Mouse (Mus musculus) embryonic facial prominence, embryonic 15.5 days (tissue): ENCODE results near the gene Tm9sf2. TPM values are rescaled to one million over a fixed set of nuclear protein-coding genes. Genes with fewer than 3 reads are reported as not detected.
"Not testable (repeated sequence)": the region's sequence is repeated elsewhere in the genome, so short reads cannot be mapped to it uniquely, and the experiment has no call there.

Experiments
- ATAC-seq: fragments of 200-750 bp; cut with Nextera tagmentation; 2 replicates; pipeline ENCODE4 v1.8.0; 2017; ENCODE audit warnings: low read depth, moderate TSS enrichment; ENCODE audit not compliant: insufficient number of reproducible peaks, low FRiP score, low TSS enrichment
- H3K27ac ChIP-seq: fragments of 300-500 bp; sonication (generic); replicated peaks from 2 replicates; pipeline ENCODE4 v1.5.1; 2015; ENCODE audit warnings: mild to moderate bottlenecking, inconsistent platforms
- H3K27me3 ChIP-seq: fragments of 300-500 bp; sonication (generic); 2 replicates; pipeline ENCODE4 v1.6.1; 2015; ENCODE audit warnings: inconsistent platforms
- H3K36me3 ChIP-seq: fragments of 300-500 bp; sonication (generic); 2 replicates; pipeline ENCODE4 v1.6.1; 2015; ENCODE audit warnings: mild to moderate bottlenecking, inconsistent platforms
- H3K4me1 ChIP-seq: fragments of 300-500 bp; sonication (generic); 2 replicates; pipeline ENCODE4 v1.6.1; 2015; ENCODE audit warnings: inconsistent platforms
- H3K4me2 ChIP-seq: fragments of 300-500 bp; sonication (generic); replicated peaks from 2 replicates; pipeline ENCODE4 v1.6.1; 2015; ENCODE audit warnings: mild to moderate bottlenecking, inconsistent platforms
- H3K4me3 ChIP-seq: fragments of 300-500 bp; sonication (generic); replicated peaks from 2 replicates; pipeline ENCODE4 v1.5.1; 2015; ENCODE audit warnings: mild to moderate bottlenecking, inconsistent platforms
- H3K9ac ChIP-seq: fragments of 300-500 bp; sonication (generic); 2 replicates; pipeline ENCODE4 v1.6.1; 2015; ENCODE audit warnings: inconsistent platforms
- H3K9me3 ChIP-seq: fragments of 300-500 bp; sonication (generic); replicated peaks from 2 replicates; pipeline ENCODE4 v1.6.1; 2016; ENCODE audit warnings: inconsistent platforms
- WGBS: fragments of 180-500 bp; shearing (Covaris S2); methylation state at CpG from one replicate; pipeline ENCODE4 v1.1.7; 2015; 5-methylcytosine and 5-hydroxymethylcytosine counted together
- polyA plus RNA-seq: library from polyadenylated mRNA; unstranded; fragments of >200 nt; fragmentation: Nextera tagmentation; extraction: Ambion mirVana; gene quantifications from 2 replicates; pipeline ENCODE4 v1.2.1, GENCODE M21; 2015

Tm9sf2 gene
- polyA plus RNA-seq, 1 experiment from 2014 or later: 171 TPM

DNA sequence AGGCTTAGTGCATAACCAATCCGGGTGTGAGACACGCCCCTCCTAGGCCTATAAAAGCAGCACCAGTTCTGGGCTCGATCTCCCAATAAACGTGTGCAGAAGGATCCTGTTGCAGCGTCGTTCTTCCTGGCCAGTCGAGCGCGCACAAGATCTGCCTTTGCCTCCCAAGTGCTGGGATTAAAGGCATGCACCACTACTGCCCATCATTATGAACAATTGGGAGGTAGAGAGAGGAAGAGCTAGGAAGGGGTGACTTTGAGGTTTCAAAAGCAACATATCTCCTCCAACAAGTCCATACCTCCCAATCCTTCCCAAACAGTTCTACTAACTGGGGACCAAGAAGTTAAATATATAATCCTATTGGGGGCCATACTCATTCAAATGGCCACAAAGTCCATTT, 4.9 kb upstream of the Tm9sf2 start:
- H3K9me3 ChIP-seq, H3K4me3 ChIP-seq, H3K36me3 ChIP-seq, H3K9ac ChIP-seq, H3K4me2 ChIP-seq, ATAC-seq, H3K27ac ChIP-seq, H3K27me3 ChIP-seq: not testable (repeated sequence)
- H3K4me1 ChIP-seq: peaks cover 13% of the 10 kb centered on the region
- 91% methylated on average over 9 of the region's 9 CpGs for whole genome bisulfite sequencing

GRCm38 (mm10) chr14:122104881-122105280, 2.0 kb upstream of the Tm9sf2 start:
- ATAC-seq: peak; percentile 94
- Histone ChIP-seq H3K4me1 (peaks cover 28% of the 10 kb centered on the region), H3K36me3 (no peaks in the 10 kb centered on the region), H3K9ac (peak overlapping the region; percentile 47; the same call in 1 of the 2 replicates), H3K27ac (peak overlapping the region; percentile 94), H3K4me3 (peak overlapping the region; percentile 82), H3K27me3 (no peaks in the 10 kb centered on the region), H3K4me2 (peak overlapping the region; percentile 77), H3K9me3 (no peaks in the 10 kb centered on the region)
- under 1% methylated on average over 24 of the region's 24 CpGs for WGBS

- Histone ChIP-seq H3K9me3 (no peaks in the 10 kb centered on the region), H3K4me1 (peaks cover 28% of the 10 kb centered on the region), H3K4me2 (peak overlapping the region; percentile 77), H3K9ac (peak overlapping the region; percentile 47; the same call in 1 of the 2 replicates), H3K27ac (peak overlapping the region; percentile 94), H3K36me3 (0 out of 2 replicates have a peak, but pooled peaks cover under 1% of the 10 kb centered on the region), H3K4me3 (peak overlapping the region; percentile 82), H3K27me3 (no peaks in the 10 kb centered on the region)
- 63% methylated on average over 16 of the region's 16 CpGs for WGBS
- ATAC-seq: no peak
Observed at GRCm38 (mm10) chr14:122105391-122106285, 1.2 kb upstream of the Tm9sf2 start.

- Histone ChIP-seq H3K9me3 (no peaks in the 10 kb centered on the region), H3K9ac (peak overlapping the region; percentile 88), H3K27ac (peak overlapping the region; percentile 95), H3K27me3 (no peaks in the 10 kb centered on the region), H3K4me3 (peak overlapping the region; percentile 82), H3K36me3 (peaks cover 9% of the 10 kb centered on the region; the same call in 1 of the 2 replicates), H3K4me1 (peaks cover 32% of the 10 kb centered on the region), H3K4me2 (peak overlapping the region; percentile 55)
- ATAC-seq: peak; percentile 20
- WGBS: 3% methylated on average over 44 of the region's 44 CpGs
Observed at GRCm38 (mm10) chr14:122107481-122108214, 810 bp downstream of the Tm9sf2 start.

- H3K9ac ChIP-seq: no peak overlapping the region
- H3K27ac ChIP-seq: no peak overlapping the region
- peaks cover 18% of the 10 kb centered on the region for H3K4me1 ChIP-seq
- no peak overlapping the region for H3K4me3 ChIP-seq
- 89% methylated on average over 2 of the region's 2 CpGs for WGBS
- ATAC-seq: no peak
- no peaks in the 10 kb centered on the region for H3K9me3 ChIP-seq
- H3K4me2 ChIP-seq: no peak overlapping the region
- no peaks in the 10 kb centered on the region for H3K27me3 ChIP-seq
- H3K36me3 ChIP-seq: peaks cover 9% of the 10 kb centered on the region; the same call in 1 of the 2 replicates
Observed at GRCm38 (mm10) chr14:122111681-122112080, 4.8 kb downstream of the Tm9sf2 start.

- H3K36me3 ChIP-seq: peaks cover 9% of the 10 kb centered on the region; the same call in 1 of the 2 replicates
- 81% methylated on average over 5 of the region's 5 CpGs for WGBS
- H3K4me2 ChIP-seq: no peak overlapping the region
- H3K27me3 ChIP-seq: no peaks in the 10 kb centered on the region
- H3K4me1 ChIP-seq: peaks cover 18% of the 10 kb centered on the region
- no peak for ATAC-seq
- H3K27ac ChIP-seq: no peak overlapping the region
- H3K9me3 ChIP-seq: no peaks in the 10 kb centered on the region
- H3K4me3 ChIP-seq: no peak overlapping the region
- no peak overlapping the region for H3K9ac ChIP-seq
Observed at GRCm38 (mm10) chr14:122112311-122112710, 5.5 kb downstream of the Tm9sf2 start.

DNA sequence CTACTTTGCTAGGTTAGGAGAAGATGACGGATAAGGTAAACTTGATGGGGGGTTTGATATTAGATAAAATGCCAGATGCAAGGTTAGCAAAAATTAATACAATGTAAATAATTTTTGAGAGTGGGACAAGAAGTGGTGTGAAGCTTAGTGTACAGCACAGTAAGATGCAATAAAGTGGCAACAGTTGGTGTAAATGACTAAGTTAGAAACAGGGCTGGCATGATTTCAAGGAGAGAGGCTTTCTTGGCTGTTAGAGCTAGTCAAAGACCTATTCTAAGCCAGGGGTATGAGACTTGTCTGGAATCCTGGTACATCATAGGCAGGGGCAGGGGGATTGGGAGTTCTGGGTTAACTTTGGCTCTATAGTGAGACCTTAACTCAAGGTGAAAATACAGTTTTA, 9.4 kb downstream of the Tm9sf2 start:
- H3K4me2 ChIP-seq: no peak overlapping the region
- H3K9ac ChIP-seq: no peak overlapping the region
- no peaks in the 10 kb centered on the region for H3K9me3 ChIP-seq
- H3K27ac ChIP-seq: no peak overlapping the region
- peaks cover 3% of the 10 kb centered on the region; the same call in 1 of the 2 replicates for H3K36me3 ChIP-seq
- H3K4me1 ChIP-seq: 0 out of 2 replicates have a peak, but pooled peaks cover 3% of the 10 kb centered on the region
- WGBS: 82% methylated on average over 1 of the region's 1 CpGs
- H3K27me3 ChIP-seq: no peaks in the 10 kb centered on the region
- no peak overlapping the region for H3K4me3 ChIP-seq
- ATAC-seq: no peak

- H3K9ac ChIP-seq: no peak overlapping the region
- no peaks in the 10 kb centered on the region for H3K9me3 ChIP-seq
- no peak for ATAC-seq
- 81% methylated on average over 5 of the region's 5 CpGs for WGBS
- no peak overlapping the region for H3K4me3 ChIP-seq
- no peaks in the 10 kb centered on the region for H3K27me3 ChIP-seq
- no peak overlapping the region for H3K27ac ChIP-seq
- no peak overlapping the region for H3K4me2 ChIP-seq
- peaks cover 31% of the 10 kb centered on the region for H3K36me3 ChIP-seq
- no peaks in the 10 kb centered on the region for H3K4me1 ChIP-seq
Observed at GRCm38 (mm10) chr14:122130111-122130797, 23.4 kb downstream of the Tm9sf2 start.

DNA sequence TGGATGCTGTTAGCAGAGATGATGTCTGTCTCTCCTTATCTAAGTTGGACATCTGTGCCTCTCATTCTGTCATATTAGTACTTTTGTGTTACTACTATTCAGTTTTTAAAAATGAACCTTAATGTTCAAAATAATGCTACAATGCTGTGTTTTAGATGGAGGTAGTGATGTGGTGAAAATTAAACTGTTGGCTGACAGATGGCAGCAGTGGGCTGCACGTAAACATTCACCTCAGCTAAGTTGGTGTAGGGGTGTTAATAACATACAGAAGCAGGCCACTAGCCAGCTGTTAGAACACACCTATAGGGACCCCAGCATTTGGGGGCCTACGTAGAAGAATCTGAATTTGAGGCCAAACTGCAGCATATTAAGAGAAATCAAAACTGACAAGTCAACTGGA, 24.8 kb downstream of the Tm9sf2 start:
- Histone ChIP-seq H3K9ac (no peak overlapping the region), H3K4me1 (no peaks in the 10 kb centered on the region), H3K4me2 (no peak overlapping the region), H3K4me3 (no peak overlapping the region), H3K27me3 (no peaks in the 10 kb centered on the region), H3K36me3 (peaks cover 23% of the 10 kb centered on the region), H3K9me3 (no peaks in the 10 kb centered on the region), H3K27ac (no peak overlapping the region)
- 80% methylated on average over 2 of the region's 2 CpGs for WGBS
- ATAC-seq: no peak

GRCm38 (mm10) chr14:122136368-122136928, 29.6 kb downstream of the Tm9sf2 start:
- WGBS: 84% methylated on average over 3 of the region's 3 CpGs
- H3K4me2 ChIP-seq: no peak overlapping the region
- H3K4me3 ChIP-seq: no peak overlapping the region
- no peak overlapping the region for H3K9ac ChIP-seq
- H3K4me1 ChIP-seq: no peaks in the 10 kb centered on the region
- no peak for ATAC-seq
- H3K36me3 ChIP-seq: peaks cover 38% of the 10 kb centered on the region
- no peaks in the 10 kb centered on the region for H3K9me3 ChIP-seq
- no peak overlapping the region for H3K27ac ChIP-seq
- no peaks in the 10 kb centered on the region for H3K27me3 ChIP-seq
